Comparison of ENCODE assay signal across 32 mouse cellular contexts in genomic region chr8:117757900-117758299, GRCm38 (mm10). TPM values are rescaled to one million over a fixed set of nuclear protein-coding genes. Genes with fewer than 3 reads are reported as not detected.
"Had no signal": no experiment of that assay in that cellular context is flagged by ENCODE, and none has a peak within 500 bp of the region (broad histone marks: within the 10 kb centered on the region; RNA-seq: fewer than 3 reads in every experiment).

No protein-coding gene starts in this region.

- H3K4me2 ChIP-seq: heart, embryonic 12.5 days; hindbrain, embryonic 12.5 days; hindbrain, embryonic 14.5 days; intestine, embryonic 15.5 days; limb, embryonic 12.5 days; liver, embryonic 11.5 days; liver, embryonic 13.5 days had no signal

- H3K27ac ChIP-seq: heart, adult 2 months; heart, embryonic 10.5 days; hindbrain, embryonic 10.5 days; hindbrain, embryonic 12.5 days; hindbrain, embryonic 14.5 days; intestine, embryonic 15.5 days; layer of hippocampus, adult 2 months; left cerebral cortex, adult 2 months; limb, embryonic 10.5 days; limb, embryonic 12.5 days; liver, embryonic 13.5 days had no signal

- H3K27me3 ChIP-seq: heart, embryonic 12.5 days; hindbrain, embryonic 12.5 days; intestine, embryonic 15.5 days; limb, embryonic 12.5 days had no signal

- DNase-seq: gastrocnemius, postnatal 14 days; gastrocnemius, postnatal 36 days; heart, adult 11 months; heart, adult 2 months; heart, postnatal 10 days; heart, postnatal 4 days; kidney, adult 18-20 months; kidney, adult 8-10 months; kidney, postnatal 10 days; kidney, postnatal 25 days; kidney, postnatal 4 days; liver; liver, embryonic 13.5 days had no signal

- H3K4me3 ChIP-seq: heart, adult 2 months; heart, embryonic 10.5 days; heart, embryonic 12.5 days; hindbrain, embryonic 10.5 days; hindbrain, embryonic 12.5 days; intestine, embryonic 15.5 days; layer of hippocampus, adult 2 months; left cerebral cortex, adult 2 months; limb, embryonic 10.5 days; limb, embryonic 12.5 days; liver, embryonic 13.5 days had no signal

- H3K36me3 ChIP-seq: heart, embryonic 10.5 days; heart, embryonic 12.5 days; hindbrain, embryonic 10.5 days; hindbrain, embryonic 12.5 days; intestine, embryonic 15.5 days; limb, embryonic 10.5 days; limb, embryonic 12.5 days; liver, embryonic 13.5 days had no signal

- H3K9me3 ChIP-seq: heart, embryonic 10.5 days; heart, embryonic 12.5 days; hindbrain, embryonic 10.5 days; hindbrain, embryonic 12.5 days; intestine, embryonic 15.5 days; limb, embryonic 10.5 days; limb, embryonic 12.5 days; liver, embryonic 13.5 days had no signal

- ATAC-seq: hindbrain, embryonic 16.5 days; inflammation-experienced regulatory T-cells, adult 6 months; intestine, embryonic 15.5 days; intestine, postnatal 0 days had no signal

- H3K9ac ChIP-seq: heart, embryonic 12.5 days; hindbrain, embryonic 12.5 days; hindbrain, embryonic 14.5 days; intestine, embryonic 15.5 days; limb, embryonic 12.5 days; liver, embryonic 13.5 days had no signal

- H3K4me1 ChIP-seq: heart, embryonic 10.5 days; heart, embryonic 12.5 days; hindbrain, embryonic 10.5 days; hindbrain, embryonic 12.5 days; intestine, embryonic 15.5 days; limb, embryonic 10.5 days; limb, embryonic 12.5 days had no signal

RNA-seq across cellular contexts. Expression of gene Hsd17b2, which starts 56.2 kb away (rescaled TPM):
- total RNA-seq: gastrocnemius, adult 18-20 months; gastrocnemius, adult 8-10 months; gastrocnemius, postnatal 14 days; gastrocnemius, postnatal 36 days; heart, adult 2 months; heart, postnatal 10 days; heart, postnatal 25 days; heart, postnatal 4 days; layer of hippocampus, postnatal 10 days; left cerebral cortex, adult 2 months had no signal
- polyA plus RNA-seq: heart, adult 2 months; heart, embryonic 14.5 days; hindbrain, embryonic 10.5 days; hindbrain, embryonic 12.5 days; limb, embryonic 10.5 days; limb, embryonic 12.5 days had no signal
